Mouse (Mus musculus) thymus, adult 2 months (tissue): ENCODE measurements around the gene Atp10a.

Experiments
- CTCF ChIP-seq: fragments of 200-500 bp; IDR thresholded peaks from 2 replicates; pipeline ENCODE4 v1.5.1; 2012; ENCODE audit warnings: mild to moderate bottlenecking, control low read depth, low read length, moderate library complexity, borderline replicate concordance; ENCODE audit not compliant: control insufficient read depth, poor library complexity, insufficient read depth; ENCODE audit errors: extremely low read depth
- POLR2A ChIP-seq: fragments of 200-500 bp; IDR thresholded peaks from 2 replicates; pipeline ENCODE4 v1.6.1; 2012; ENCODE audit warnings: mild to moderate bottlenecking, low read length, control low read depth, moderate library complexity; ENCODE audit not compliant: control insufficient read depth, poor library complexity, insufficient read depth; ENCODE audit errors: extremely low read depth

GRCm38 (mm10) chr7:58668617-58669016 lies 12.7 kb downstream of the Atp10a start:
- TF ChIP-seq POLR2A (no peak), CTCF (no peak)
